Mouse (Mus musculus) mature B cell (primary cell): ENCODE results near the gene Atp13a1.

Experiments used
- in situ Hi-C: fragments of 300-500 bp; cut with MboI; formaldehyde crosslinking; loops from 2 replicates; pipeline ENCODE4 v1.14.3; 2019

Atp13a1 gene

DNA sequence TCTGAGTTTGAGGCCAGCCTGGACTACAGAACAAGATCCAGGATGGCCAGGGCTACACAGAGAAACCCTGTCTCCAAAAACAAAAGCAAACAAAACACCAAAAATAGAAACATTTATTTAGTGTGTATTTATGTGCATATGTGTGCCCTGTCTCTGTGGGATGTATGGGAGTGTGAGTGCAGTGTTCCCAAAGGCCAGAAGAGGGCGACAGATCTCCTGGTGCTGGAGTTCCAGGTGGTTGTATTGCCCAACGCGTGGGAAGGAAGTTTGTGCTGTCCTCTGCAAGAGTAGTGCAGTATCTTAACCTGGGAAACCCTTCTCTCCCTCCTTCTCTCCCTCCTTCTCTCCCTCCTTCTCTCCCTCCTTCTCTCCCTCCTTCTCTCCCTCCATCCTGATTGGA is 58.9 kb downstream of the Atp13a1 start:
- in situ Hi-C loops: no loop called here

DNA sequence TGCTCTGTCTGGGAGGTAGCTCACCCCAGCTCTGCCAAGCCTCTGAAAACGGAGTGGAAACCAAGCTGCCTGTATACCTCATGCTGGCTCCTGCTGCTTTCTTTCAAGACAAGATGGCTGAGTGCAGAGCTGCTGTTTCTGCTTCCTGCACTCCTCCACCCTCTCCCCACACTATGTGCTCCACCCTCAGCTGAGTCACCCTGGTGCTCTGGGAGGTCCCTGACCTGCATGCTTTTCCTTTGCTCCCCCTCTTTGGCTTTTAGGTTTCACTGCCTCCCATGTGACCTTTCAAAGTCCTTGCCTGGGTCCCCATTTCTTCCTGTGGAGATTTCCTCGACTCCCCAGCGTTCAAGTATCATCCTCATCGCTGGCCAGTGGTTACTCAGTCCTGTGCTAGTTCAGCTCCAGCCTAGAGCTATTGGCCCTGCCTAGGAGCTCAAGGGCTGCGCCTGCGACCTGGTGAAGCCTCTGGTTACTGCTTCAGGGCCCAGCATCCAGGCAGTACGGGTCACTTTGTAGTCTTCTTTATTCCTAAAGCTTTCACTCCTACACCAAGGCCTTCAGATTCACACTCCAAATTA is 60.1 kb downstream of the Atp13a1 start:
- in situ Hi-C loops: no loop called here

DNA sequence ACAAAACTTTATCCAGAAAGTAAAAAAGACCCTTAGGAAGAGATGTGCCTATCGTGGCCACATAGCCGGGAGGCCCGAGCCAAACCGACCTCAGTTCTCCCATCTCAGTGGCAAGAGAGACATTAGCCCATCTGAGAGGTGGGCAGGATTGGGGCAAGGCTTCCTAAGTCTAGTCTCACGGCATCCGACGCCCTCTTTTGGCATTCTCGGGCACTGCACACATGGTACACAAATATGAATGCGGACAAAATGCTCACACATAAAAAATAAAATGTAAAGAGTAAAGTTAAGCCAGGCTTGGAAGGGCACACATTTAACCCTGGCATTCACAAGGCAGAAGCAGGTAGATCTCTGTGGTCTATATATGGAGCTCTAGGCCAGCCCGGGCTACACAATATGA is 62.9 kb downstream of the Atp13a1 start:
- in situ Hi-C loops: no loop called here
